Mouse (Mus musculus): Measurements from ENCODE around the gene Tubb4b. TPM values are rescaled to one million over a fixed set of nuclear protein-coding genes. Genes with fewer than 3 reads are reported as not detected.

Tubb4b gene
- total and polyA plus RNA-seq, 2 experiments = 80.5 to 254 TPM

GRCm38 (mm10) chr2:25172629-25173028 is 51.9 kb downstream of the Tubb4b start:
- Histone ChIP-seq H3K9ac (ENCODE audit: low read depth, low read length) (no peak overlapping the region), H3K4me3 (ENCODE audit: insufficient read depth, low read depth, low read length) (no peak overlapping the region), H3K79me2 (ENCODE audit: control insufficient read depth, insufficient read depth, low read length) (no peaks in the 10 kb centered on the region), H3K4me1 (ENCODE audit: control insufficient read depth, insufficient read depth, low read length) (no peaks in the 10 kb centered on the region), H3K36me3 (ENCODE audit: control insufficient read depth, insufficient read depth, low read length) (no peaks in the 10 kb centered on the region), H3K27ac (replicated peaks; ENCODE audit: insufficient read depth, low read depth, low read length) (no peak overlapping the region), H3K27me3 (ENCODE audit: control insufficient read depth, insufficient read depth, low read length) (no peaks in the 10 kb centered on the region)
- no peak for DNase-seq (ENCODE audit: extremely low read depth, low read depth, low spot score)
- 88% methylated on average over 8 of the region's 8 CpGs for WGBS
- TF ChIP-seq CTCF (IDR thresholded peaks at IDR 0.05; ENCODE audit: low read depth, low read length) (no peak), POLR2A (IDR thresholded peaks at IDR 0.05; ENCODE audit: extremely low read depth, insufficient read depth, low read length) (no peak)

Other genes with a start within 250 kb of the Tubb4b start
Only the 30 nearest of the 33 such genes appear.
- 71.2 and 76.2 TPM in 2 replicates for gene Nsmf, start 170.3 kb downstream of the Tubb4b start, total RNA-seq (2014; rRNA removed)
- 182 and 219 TPM in 2 replicates for gene Nsmf, start 170.3 kb downstream of the Tubb4b start, polyA plus RNA-seq (2012; rRNA removed)
- 84.8 and 91.8 TPM in 2 replicates for gene Entpd8, start 144.4 kb downstream of the Tubb4b start, total RNA-seq (2014; rRNA removed)
- 159 and 196 TPM in 2 replicates for gene Entpd8, start 144.4 kb downstream of the Tubb4b start, polyA plus RNA-seq (2012; rRNA removed)
- not detected in 2 replicates for gene Noxa1, start 129.6 kb downstream of the Tubb4b start, total RNA-seq (2014; rRNA removed)
- gene Noxa1, start 129.6 kb downstream of the Tubb4b start, polyA plus RNA-seq (2012; rRNA removed) = 0.15 TPM in 1 of 2 replicates, not detected in the other
- 0.74 and 2.1 TPM in 2 replicates for gene Nrarp, start 43.9 kb downstream of the Tubb4b start, total RNA-seq (2014; rRNA removed)
- 1.5 and 1.6 TPM in 2 replicates for gene Nrarp, start 43.9 kb downstream of the Tubb4b start, polyA plus RNA-seq (2012; rRNA removed)
- 4.6 TPM in 2 replicates for gene Tor4a, start 27.8 kb downstream of the Tubb4b start, total RNA-seq (2014; rRNA removed)
- 4.3 and 7.0 TPM in 2 replicates for gene Tor4a, start 27.8 kb downstream of the Tubb4b start, polyA plus RNA-seq (2012; rRNA removed)
- gene Nelfb, start 13.2 kb downstream of the Tubb4b start, total RNA-seq (2014; rRNA removed) = 18.4 and 19.1 TPM in 2 replicates
- gene Nelfb, start 13.2 kb downstream of the Tubb4b start, polyA plus RNA-seq (2012; rRNA removed) = 22.4 and 27.5 TPM in 2 replicates
- not detected in 2 replicates for gene Stpg3, start 10.1 kb downstream of the Tubb4b start, total RNA-seq (2014; rRNA removed)
- gene Stpg3, start 10.1 kb downstream of the Tubb4b start, polyA plus RNA-seq (2012; rRNA removed) = not detected in 2 replicates
- not detected in 2 replicates for gene Fam166a, start 6.0 kb downstream of the Tubb4b start, total RNA-seq (2014; rRNA removed)
- 0.07 TPM in 1 of 2 replicates, not detected in the other for gene Fam166a, start 6.0 kb downstream of the Tubb4b start, polyA plus RNA-seq (2012; rRNA removed)
- gene Slc34a3, start 9.7 kb upstream of the Tubb4b start, total RNA-seq (2014; rRNA removed) = not detected in 2 replicates
- gene Slc34a3, start 9.7 kb upstream of the Tubb4b start, polyA plus RNA-seq (2012; rRNA removed) = not detected in 2 replicates
- not detected in 2 replicates for gene Rnf224, start 12.1 kb upstream of the Tubb4b start, total RNA-seq (2014; rRNA removed)
- gene Rnf224, start 12.1 kb upstream of the Tubb4b start, polyA plus RNA-seq (2012; rRNA removed) = not detected in 2 replicates
- not detected in 2 replicates for gene Rnf208, start 17.6 kb upstream of the Tubb4b start, total RNA-seq (2014; rRNA removed)
- 0.27 and 0.48 TPM in 2 replicates for gene Rnf208, start 17.6 kb upstream of the Tubb4b start, polyA plus RNA-seq (2012; rRNA removed)
- not detected in 2 replicates for gene Cysrt1, start 17.8 kb upstream of the Tubb4b start, total RNA-seq (2014; rRNA removed)
- 0.17 TPM in 1 of 2 replicates, not detected in the other for gene Cysrt1, start 17.8 kb upstream of the Tubb4b start, polyA plus RNA-seq (2012; rRNA removed)
- gene AL732309.1, start 22.2 kb upstream of the Tubb4b start, total RNA-seq (2014; rRNA removed) = 2.2 and 3.4 TPM in 2 replicates
- 4.0 and 7.3 TPM in 2 replicates for gene AL732309.1, start 22.2 kb upstream of the Tubb4b start, polyA plus RNA-seq (2012; rRNA removed)
- 13.8 and 14.5 TPM in 2 replicates for gene Tmem203, start 30.7 kb upstream of the Tubb4b start, total RNA-seq (2014; rRNA removed)
- 38.5 and 43.7 TPM in 2 replicates for gene Tmem203, start 30.7 kb upstream of the Tubb4b start, polyA plus RNA-seq (2012; rRNA removed)
- gene Tprn, start 37.9 kb upstream of the Tubb4b start, total RNA-seq (2014; rRNA removed) = 0.55 and 2.6 TPM in 2 replicates
- gene Tprn, start 37.9 kb upstream of the Tubb4b start, polyA plus RNA-seq (2012; rRNA removed) = 4.2 and 4.3 TPM in 2 replicates
- gene Ssna1, start 47.7 kb upstream of the Tubb4b start, total RNA-seq (2014; rRNA removed) = 12.7 and 17.6 TPM in 2 replicates
- gene Ssna1, start 47.7 kb upstream of the Tubb4b start, polyA plus RNA-seq (2012; rRNA removed) = 23.0 and 25.5 TPM in 2 replicates
- gene Anapc2, start 47.8 kb upstream of the Tubb4b start, total RNA-seq (2014; rRNA removed) = 24.0 and 24.6 TPM in 2 replicates
- gene Anapc2, start 47.8 kb upstream of the Tubb4b start, polyA plus RNA-seq (2012; rRNA removed) = 45.8 and 52.1 TPM in 2 replicates
- gene Tmem210, start 63.4 kb upstream of the Tubb4b start, total RNA-seq (2014; rRNA removed) = not detected in 2 replicates
- gene Tmem210, start 63.4 kb upstream of the Tubb4b start, polyA plus RNA-seq (2012; rRNA removed) = not detected in 2 replicates
- not detected in 2 replicates for gene Lrrc26, start 65.2 kb upstream of the Tubb4b start, total RNA-seq (2014; rRNA removed)
- gene Lrrc26, start 65.2 kb upstream of the Tubb4b start, polyA plus RNA-seq (2012; rRNA removed) = 0.07 and 0.10 TPM in 2 replicates
- gene Grin1, start 94.5 kb upstream of the Tubb4b start, total RNA-seq (2014; rRNA removed) = 0.07 TPM in 1 of 2 replicates, not detected in the other
- gene Grin1, start 94.5 kb upstream of the Tubb4b start, polyA plus RNA-seq (2012; rRNA removed) = not detected in 2 replicates
- gene Man1b1, start 107.6 kb upstream of the Tubb4b start, total RNA-seq (2014; rRNA removed) = 17.3 and 19.5 TPM in 2 replicates
- 8.1 TPM in 2 replicates for gene Man1b1, start 107.6 kb upstream of the Tubb4b start, polyA plus RNA-seq (2012; rRNA removed)
- gene Dpp7, start 131.7 kb upstream of the Tubb4b start, total RNA-seq (2014; rRNA removed) = 26.9 and 30.1 TPM in 2 replicates
- 28.6 and 45.1 TPM in 2 replicates for gene Dpp7, start 131.7 kb upstream of the Tubb4b start, polyA plus RNA-seq (2012; rRNA removed)
- 3.3 and 5.4 TPM in 2 replicates for gene Uap1l1, start 141.0 kb upstream of the Tubb4b start, total RNA-seq (2014; rRNA removed)
- 3.0 and 8.1 TPM in 2 replicates for gene Uap1l1, start 141.0 kb upstream of the Tubb4b start, polyA plus RNA-seq (2012; rRNA removed)
- 0.47 TPM in 1 of 2 replicates, not detected in the other for gene Sapcd2, start 147.6 kb upstream of the Tubb4b start, total RNA-seq (2014; rRNA removed)
- gene Sapcd2, start 147.6 kb upstream of the Tubb4b start, polyA plus RNA-seq (2012; rRNA removed) = not detected in 2 replicates
- 0.87 and 0.92 TPM in 2 replicates for gene Entpd2, start 171.2 kb upstream of the Tubb4b start, total RNA-seq (2014; rRNA removed)
- 5.6 and 9.7 TPM in 2 replicates for gene Entpd2, start 171.2 kb upstream of the Tubb4b start, polyA plus RNA-seq (2012; rRNA removed)
- 1.7 and 3.6 TPM in 2 replicates for gene Npdc1, start 174.6 kb upstream of the Tubb4b start, total RNA-seq (2014; rRNA removed)
- gene Npdc1, start 174.6 kb upstream of the Tubb4b start, polyA plus RNA-seq (2012; rRNA removed) = 8.4 and 8.9 TPM in 2 replicates
- 0.13 TPM in 1 of 2 replicates, not detected in the other for gene Fut7, start 198.6 kb upstream of the Tubb4b start, total RNA-seq (2014; rRNA removed)
- 0.07 and 0.21 TPM in 2 replicates for gene Fut7, start 198.6 kb upstream of the Tubb4b start, polyA plus RNA-seq (2012; rRNA removed)
- 11.1 and 13.4 TPM in 2 replicates for gene Abca2, start 204.0 kb upstream of the Tubb4b start, total RNA-seq (2014; rRNA removed)
- gene Abca2, start 204.0 kb upstream of the Tubb4b start, polyA plus RNA-seq (2012; rRNA removed) = 40.9 and 48.7 TPM in 2 replicates
- 0.18 and 0.54 TPM in 2 replicates for gene Clic3, start 232.1 kb upstream of the Tubb4b start, total RNA-seq (2014; rRNA removed)
- 6.2 and 9.2 TPM in 2 replicates for gene Clic3, start 232.1 kb upstream of the Tubb4b start, polyA plus RNA-seq (2012; rRNA removed)
- gene Paxx, start 236.4 kb upstream of the Tubb4b start, total RNA-seq (2014; rRNA removed) = 30.6 and 36.8 TPM in 2 replicates
- gene Paxx, start 236.4 kb upstream of the Tubb4b start, polyA plus RNA-seq (2012; rRNA removed) = 173 and 181 TPM in 2 replicates

All from liver, adult 2 months (tissue).